Mouse (Mus musculus) brain, embryonic 14.5 days (tissue): ENCODE data around the gene Slc13a4. TPM values are rescaled to one million over a fixed set of nuclear protein-coding genes. Genes with fewer than 3 reads are reported as not detected.
A peak's percentile ranks its signal among the peaks of the same experiment; 100 is the strongest.

Source experiments
- DNase-seq: peaks from one replicate; pipeline ENCODE4 v3.0.0-alpha.2; 2011; ENCODE audit warnings: low read depth
- CTCF ChIP-seq: fragments of 200-500 bp; IDR thresholded peaks from 2 replicates; pipeline ENCODE4 v1.5.1; 2012; ENCODE audit warnings: inconsistent platforms, mild to moderate bottlenecking, moderate library complexity, borderline replicate concordance; ENCODE audit not compliant: insufficient read depth, insufficient read length; ENCODE audit errors: extremely low read depth
- POLR2A ChIP-seq: fragments of 200-500 bp; IDR thresholded peaks from 2 replicates; pipeline ENCODE4 v1.6.1; 2012; ENCODE audit warnings: mild to moderate bottlenecking, inconsistent platforms, borderline replicate concordance; ENCODE audit not compliant: poor library complexity, insufficient read depth, insufficient read length, severe bottlenecking; ENCODE audit errors: extremely low read depth
- polyA plus RNA-seq: library from polyadenylated mRNA; depleted of rRNA; stranded (reverse); fragments of >200 nt; gene quantifications from 2 replicates; pipeline ENCODE4 v1.2.3, GENCODE M21; 2012

The Slc13a4 gene
- polyA plus RNA-seq, 1 experiment, result 3.8 TPM

DNA sequence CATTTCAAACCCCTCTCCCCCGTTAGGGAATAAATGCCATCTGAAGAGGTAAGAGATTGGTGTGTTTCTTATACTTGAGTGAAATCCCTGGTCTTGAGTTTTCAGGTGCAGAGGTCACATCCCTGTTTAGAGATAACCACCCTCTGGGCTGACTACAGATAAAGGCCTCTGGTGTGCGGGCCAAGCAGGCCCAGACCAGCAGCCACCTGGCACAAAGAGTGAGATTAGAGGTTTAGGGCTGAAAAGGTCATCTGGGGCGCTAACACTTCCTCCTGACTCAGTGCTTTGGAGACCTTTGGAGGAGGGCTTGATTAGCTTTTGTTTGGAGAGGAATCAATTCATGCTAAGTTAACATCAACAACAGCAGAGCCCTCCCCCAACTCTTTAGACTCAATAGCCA, 25.7 kb upstream of the Slc13a4 start:
- TF ChIP-seq CTCF (no peak), POLR2A (no peak)
- no peak for DNase-seq

DNA sequence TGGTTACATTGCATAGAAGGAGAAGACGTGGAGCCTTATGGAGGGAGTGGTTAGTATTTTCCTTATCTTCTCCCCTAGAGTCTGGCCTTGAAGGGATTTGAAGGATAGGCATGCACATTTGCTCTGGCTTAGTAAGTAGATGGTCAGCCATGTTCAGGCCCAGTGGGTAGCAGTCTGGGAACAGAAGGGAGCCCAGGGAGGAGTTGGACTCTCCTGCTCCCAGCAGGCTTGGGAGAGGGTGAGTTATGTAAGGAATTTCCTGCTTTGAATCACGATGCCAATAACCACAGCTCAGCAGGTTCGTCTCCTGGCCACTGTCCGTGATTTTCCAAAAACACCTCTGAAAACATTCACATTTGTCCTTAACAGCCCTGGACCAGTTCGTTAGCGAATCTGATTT, 22.9 kb upstream of the Slc13a4 start:
- no peak for DNase-seq
- TF ChIP-seq POLR2A, result no peak

DNA sequence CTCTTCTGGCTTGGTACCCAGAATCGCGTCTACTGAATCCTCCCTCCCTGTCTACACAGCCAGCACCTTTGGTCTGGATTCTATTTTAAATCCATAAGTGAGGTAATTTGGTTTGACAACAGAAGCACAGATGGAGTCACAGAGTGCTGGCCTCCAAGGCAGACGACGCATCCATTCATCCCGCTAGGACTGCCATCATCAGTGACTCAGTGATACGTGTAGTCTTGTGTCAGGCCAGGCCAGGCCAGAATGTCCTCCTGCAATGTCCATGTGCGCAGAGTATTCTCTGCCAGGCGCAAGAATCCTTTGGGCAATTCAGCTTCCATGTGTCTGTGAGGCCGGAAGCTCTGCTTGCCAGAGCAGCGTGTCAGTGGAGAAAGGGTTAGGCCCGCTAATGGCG, 22.0 kb upstream of the Slc13a4 start:
- no peak for TF ChIP-seq CTCF
- TF ChIP-seq POLR2A, result no peak

DNA sequence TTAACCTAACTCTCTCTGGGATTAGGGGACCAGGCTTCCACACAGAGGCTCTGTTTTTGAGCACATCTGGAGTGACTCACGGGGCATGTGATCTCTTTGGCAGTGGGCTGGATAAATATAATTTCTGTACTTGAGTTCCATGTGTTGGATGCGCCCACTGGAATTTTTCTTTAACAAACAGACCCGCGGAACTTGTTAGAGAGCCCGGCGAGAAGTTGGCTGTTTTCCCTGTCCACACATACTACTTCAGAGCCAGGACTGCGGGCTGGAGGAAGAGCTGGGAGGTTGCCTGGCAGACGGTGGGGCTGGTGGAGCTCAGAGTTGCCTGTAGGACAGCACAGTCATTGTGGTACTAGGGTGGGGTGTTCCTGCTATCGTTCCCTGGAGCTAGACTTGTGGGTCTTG, 18.2 kb upstream of the Slc13a4 start, which contains the start of gene Fam180a:
Gene Fam180a, minus strand, starts transcription at position 31 of the 405 bp plus-strand sequence.
- DNase-seq, result peak; percentile 35
- TF ChIP-seq POLR2A (no peak), CTCF (no peak)

More for the DNA sequence above, 22.0 kb upstream of the Slc13a4 start:
- DNase-seq, result no peak

DNA sequence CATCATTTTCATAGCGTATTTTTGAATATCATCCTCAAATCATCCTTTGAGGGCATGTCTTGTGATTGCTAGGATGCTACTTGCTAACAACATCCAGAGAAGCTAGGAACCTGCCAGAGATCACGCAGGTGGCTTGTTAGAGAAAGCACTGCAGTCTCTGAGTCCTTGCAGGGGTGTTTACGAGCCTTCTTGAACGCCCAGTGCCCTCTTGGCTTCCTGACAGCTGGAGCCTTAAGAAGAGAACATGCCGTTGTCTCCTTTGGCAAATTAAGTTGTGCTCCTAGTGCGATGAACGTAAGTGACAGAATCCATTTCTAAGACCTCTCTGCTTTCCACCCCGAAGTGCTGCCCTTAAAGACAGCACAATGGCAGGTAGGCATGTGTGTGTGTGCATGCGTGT, 16.4 kb upstream of the Slc13a4 start:
- TF ChIP-seq POLR2A, result no peak
- TF ChIP-seq CTCF, result no peak
- no peak for DNase-seq

DNA sequence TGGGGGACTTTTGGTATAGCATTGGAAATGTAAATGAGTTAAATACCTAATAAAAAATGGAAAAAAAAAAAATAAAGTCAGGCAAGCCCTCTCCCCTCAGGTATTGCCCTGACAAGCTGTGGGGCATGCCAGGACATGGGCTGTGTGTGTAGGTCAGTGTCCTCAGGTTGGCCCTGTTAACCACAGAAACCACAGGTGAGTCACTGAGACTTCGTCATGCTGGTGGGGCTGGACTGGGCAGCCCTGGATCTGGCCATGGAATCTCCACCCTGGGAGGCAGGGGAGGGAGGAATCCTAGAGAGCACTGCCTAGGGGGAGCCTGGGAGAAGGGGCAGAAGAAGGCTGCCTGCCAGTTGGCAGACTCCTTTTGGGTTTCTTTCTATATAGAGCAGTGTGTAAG, 15.1 kb upstream of the Slc13a4 start:
- DNase-seq, result no peak
- TF ChIP-seq POLR2A, result no peak
- TF ChIP-seq CTCF, result no peak

DNA sequence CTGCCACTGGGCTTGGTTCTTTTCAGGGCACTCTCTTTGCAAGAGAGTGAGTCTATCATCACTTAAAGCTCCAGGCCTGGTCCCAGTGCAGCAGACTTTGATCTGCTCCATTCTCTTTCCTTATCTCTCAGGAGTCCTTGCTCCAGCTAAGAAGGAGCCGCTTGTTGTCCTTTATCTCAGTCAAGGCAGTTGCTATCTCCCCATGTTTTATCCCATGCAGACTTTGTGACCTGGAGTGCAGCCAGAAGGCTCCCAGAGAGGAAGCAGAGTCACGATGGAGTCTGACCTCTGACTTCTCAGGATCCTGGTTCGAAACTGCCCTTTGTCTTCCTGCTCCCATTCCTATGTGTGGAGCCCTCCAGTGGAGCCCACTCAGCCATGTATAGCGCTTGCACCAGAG, 13.2 kb upstream of the Slc13a4 start:
- no peak for DNase-seq
- TF ChIP-seq CTCF (no peak), POLR2A (no peak)

DNA sequence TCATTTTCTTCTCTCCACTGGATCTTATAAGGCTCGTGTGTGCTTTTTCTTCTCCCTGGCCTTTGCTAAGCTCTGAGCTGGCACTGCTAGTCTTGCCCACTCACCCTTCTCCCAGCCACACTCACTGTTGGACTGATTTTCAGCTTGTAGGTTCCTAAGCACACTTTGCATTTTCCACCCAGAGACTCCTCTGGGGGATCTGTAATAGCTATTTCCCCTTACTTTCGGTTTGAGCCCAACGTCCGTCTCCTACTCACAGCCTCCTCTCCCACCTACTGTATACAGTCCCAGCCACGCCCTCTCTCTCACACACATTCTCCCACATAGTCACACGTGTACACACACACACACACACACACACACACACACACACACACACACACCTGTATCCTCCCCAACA, 11.9 kb upstream of the Slc13a4 start:
- TF ChIP-seq POLR2A, result no peak
- TF ChIP-seq CTCF, result no peak
- no peak for DNase-seq

DNA sequence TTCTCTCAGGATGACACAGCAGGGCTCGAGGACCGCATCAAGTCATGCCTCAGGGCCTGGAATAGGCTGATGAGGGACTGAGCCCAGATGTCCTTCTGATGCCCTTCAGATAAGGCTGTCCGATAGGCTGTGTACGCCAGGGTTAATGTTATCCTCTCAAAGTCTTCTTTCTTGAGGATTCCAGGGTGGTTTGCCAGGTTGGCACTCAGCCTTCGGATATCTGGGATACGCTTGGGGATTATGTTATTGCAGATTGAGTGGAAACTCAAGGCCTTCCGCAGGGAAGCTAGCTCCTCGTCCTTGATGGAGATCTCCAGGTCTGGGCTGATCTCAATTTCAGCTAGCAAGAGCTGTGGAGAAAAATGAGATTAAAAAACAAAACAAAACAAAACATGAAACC, 5.6 kb upstream of the Slc13a4 start:
- TF ChIP-seq CTCF (no peak), POLR2A (no peak)

DNA sequence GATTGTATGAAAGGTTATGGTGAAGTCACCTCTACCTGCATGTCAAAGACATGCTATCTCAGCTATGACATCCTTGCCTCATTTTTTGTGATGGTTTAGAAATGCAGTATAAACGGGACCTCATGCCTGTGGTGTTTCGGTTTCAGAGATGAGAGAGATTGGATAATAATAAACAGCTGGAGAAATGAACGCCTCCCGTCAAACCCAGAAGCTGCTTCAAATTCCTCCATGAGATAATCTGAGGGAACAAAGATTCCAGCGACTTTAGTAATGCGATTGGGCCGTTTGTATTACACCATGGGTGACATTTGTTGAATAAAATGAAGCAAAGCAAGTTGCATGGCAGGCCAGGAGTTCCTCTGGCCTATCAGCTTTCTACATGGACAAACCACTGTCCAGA, 1.5 kb upstream of the Slc13a4 start:
- no peak for DNase-seq
- TF ChIP-seq POLR2A, result no peak
- TF ChIP-seq CTCF, result no peak

More for the DNA sequence above, 5.6 kb upstream of the Slc13a4 start:
- no peak for DNase-seq

DNA sequence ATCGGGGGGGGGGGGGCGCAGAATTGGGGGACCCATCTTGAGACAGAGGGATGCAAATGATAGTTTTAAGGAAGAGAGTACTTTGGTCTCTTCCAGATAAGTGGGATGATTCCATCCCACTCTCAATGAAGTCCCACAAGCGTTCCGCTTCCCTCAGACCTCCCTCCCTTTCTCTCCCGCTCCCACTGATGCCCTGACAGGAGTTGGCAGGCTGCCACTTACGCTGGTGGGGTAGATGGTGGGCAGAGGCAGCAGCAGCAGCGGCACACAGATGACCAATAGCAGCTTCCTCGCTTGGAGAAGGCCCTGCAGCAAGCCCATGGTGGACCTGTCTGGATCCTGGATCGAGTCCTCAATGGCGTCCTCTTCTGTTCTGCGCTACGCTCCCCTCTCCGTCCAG, 795 bp downstream of the Slc13a4 start:
- DNase-seq, result peak; percentile 71
- TF ChIP-seq CTCF (no peak), POLR2A (no peak)

DNA sequence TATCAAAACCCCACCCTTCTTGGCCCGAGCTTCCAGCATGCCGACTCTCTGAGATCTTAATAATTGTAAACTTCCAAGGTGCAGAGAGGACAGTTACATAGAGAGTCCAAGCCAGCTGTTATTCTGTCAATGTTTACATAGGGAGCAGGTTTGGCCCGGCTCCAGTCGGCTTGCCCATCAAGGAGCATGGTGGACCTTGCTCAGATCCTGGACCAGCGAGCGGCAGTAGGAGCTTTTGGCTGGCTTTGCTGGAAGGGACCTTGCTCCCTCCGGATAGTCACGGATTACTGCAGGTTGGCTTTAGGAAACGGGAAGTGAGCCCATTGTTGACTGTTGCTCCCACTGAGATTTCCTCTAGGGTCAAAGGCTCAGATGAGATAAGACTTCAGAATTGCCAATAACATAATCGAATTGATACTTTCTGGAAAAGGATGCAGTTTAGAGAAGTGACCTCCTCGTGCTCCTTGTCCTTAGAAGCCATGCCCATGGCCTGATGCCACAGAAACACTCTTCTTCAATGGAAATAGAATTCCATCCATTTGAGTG, 4.5 kb downstream of the Slc13a4 start:
- TF ChIP-seq CTCF (no peak), POLR2A (no peak)
- no peak for DNase-seq

DNA sequence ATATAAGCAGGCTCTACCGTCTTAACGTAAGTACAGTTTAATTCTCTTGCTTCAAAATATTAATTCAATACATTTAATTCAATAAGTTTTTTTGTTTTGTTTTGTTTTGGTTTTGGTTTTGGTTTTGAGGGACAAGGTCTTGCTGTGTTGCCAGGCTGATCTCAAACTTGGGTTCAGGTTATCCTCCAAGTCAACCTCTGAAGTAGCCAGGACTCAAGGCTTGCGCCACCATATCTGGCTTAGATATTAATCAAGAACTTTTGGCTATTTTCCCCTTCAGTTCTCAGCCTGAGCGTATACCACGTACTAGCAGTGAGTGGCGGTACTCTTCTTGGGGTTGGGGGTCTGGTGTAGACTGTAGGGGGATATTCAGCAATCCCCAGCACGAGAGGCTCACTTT, 5.3 kb downstream of the Slc13a4 start:
- TF ChIP-seq CTCF, result no peak
- TF ChIP-seq POLR2A, result no peak
- no peak for DNase-seq

DNA sequence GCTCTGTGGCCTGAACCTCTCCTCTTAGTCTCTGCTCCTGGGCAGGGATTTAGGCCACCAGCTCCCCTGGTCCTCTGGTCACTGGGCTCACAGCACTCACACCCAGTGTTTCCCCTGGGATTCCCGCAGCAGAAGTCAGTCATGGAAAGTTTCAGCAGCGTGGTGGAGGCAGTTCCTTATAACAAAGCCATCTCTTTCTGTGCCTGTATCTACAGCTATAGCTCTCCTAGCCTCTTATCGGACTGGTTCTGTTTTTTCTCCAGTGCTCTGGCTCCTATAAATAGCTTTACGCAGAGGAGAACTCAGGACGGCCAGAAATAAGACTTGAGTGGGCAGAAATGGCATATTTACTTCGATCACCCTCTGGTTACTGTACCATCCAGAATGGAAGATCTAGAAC, 9.6 kb downstream of the Slc13a4 start:
- DNase-seq, result no peak
- TF ChIP-seq POLR2A (no peak), CTCF (no peak)
